Mouse (Mus musculus) lung, postnatal 0 days (tissue): Measurements from ENCODE around the gene Nrxn2.

Experiments
- CTCF ChIP-seq: IDR thresholded peaks from 2 replicates; pipeline ENCODE4 v1.5.1; 2016; ENCODE audit warnings: antibody characterized with exemption, mild to moderate bottlenecking
- EP300 ChIP-seq: IDR thresholded peaks from 2 replicates; pipeline ENCODE4 v1.6.1; 2016; ENCODE audit warnings: antibody characterized with exemption, mild to moderate bottlenecking, control low read depth

GRCm38 (mm10) chr19:6426703-6427500, 8.4 kb downstream of the Nrxn2 start:
- TF ChIP-seq CTCF (no peak), EP300 (no peak)
